Mouse (Mus musculus) fat pad, adult 2 months (tissue): Measurements from ENCODE around the gene Car3.
"Not testable (repeated sequence)": the region's sequence is repeated elsewhere in the genome, so short reads cannot be mapped to it uniquely, and the experiment has no call there.

ENCODE experiments used
- DNase-seq: peaks from one replicate; pipeline ENCODE4 v3.0.0-alpha.2; 2011; ENCODE audit warnings: low read depth, low spot score; ENCODE audit errors: extremely low read depth

Gene Car3

GRCm38 (mm10) chr3:14863022-14863711, at the start of gene Car3:
Gene Car3 (plus strand): TSS chr3:14863512.
- no peak for DNase-seq

GRCm38 (mm10) chr3:14815396-14815795, 47.9 kb upstream of the Car3 start:
- not testable (repeated sequence) for DNase-seq

GRCm38 (mm10) chr3:14819844-14820504, 43.3 kb upstream of the Car3 start:
- DNase-seq, result no peak

- no peak for DNase-seq
These were observed 34.4 kb upstream of the Car3 start for GRCm38 (mm10) chr3:14828896-14829295.

- DNase-seq, result no peak
These were observed 32.0 kb upstream of the Car3 start for GRCm38 (mm10) chr3:14831219-14831835.

DNA sequence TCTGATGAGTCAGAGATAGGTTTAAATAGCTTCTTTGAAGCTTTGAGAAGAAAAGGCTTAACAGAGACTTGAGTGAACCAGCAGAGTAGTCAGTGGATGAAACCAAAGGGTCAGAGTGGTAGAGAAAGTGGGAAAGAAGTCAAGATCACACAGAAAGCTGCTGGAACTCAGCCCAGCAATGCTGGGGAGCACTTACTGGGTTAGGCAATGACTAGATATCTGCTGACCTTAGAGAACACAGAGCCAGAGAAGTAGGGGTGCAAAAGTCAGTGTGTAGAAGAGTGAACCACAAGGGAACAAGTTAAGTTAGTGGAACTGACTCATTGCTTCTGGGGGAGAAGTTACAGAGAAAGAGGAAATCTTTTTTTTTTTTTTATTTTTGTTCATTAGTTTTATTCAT, 30.5 kb upstream of the Car3 start:
- DNase-seq, result no peak

DNA sequence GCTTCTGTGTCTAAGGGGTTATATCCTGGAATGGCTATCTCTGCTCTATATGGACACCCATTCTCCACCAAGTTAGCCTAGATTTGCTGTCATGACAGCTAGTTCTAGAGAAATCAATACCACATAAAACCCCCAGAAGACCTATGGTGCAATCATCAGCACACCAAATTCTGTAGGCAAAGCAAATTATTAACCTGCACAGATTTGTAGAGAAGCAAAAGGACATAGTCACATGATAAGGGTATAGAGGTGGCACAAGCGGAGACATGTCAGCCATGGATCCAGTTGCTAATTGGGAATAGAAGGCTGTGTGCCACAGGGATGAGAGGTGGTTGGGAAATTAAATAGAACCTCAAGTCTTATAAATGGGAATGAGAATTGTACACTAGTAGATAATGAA, 24.4 kb upstream of the Car3 start:
- no peak for DNase-seq

DNA sequence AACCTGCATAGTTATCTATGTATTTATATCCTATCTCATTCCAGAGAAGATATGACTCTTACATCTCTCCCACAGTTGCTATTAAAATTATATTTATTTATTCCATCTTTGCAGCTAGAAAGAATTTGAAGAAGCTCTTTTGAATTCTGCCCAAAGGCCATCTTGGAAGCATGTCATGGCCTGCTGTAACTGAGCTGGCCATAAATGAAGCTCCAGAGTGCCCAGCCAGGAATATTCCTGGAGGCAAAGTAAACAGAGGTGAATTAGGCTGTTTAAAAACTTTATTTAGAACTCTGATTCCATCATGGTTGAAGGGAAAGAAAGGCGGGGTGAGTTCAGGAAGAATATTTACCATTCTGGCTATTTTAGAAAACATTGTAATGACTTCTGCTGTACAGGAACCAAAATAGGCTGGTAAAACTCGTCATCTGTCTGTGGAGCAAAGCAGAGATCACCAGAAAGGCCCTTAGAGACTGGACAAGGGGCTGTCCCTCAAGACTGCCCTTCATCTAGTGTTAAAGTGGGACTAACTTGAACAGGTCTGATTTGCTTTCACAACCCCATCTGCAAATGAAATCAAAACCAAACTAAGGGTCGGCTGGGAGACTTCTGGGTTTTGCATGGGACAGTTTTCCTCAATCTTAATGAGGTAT, 23.7 kb upstream of the Car3 start:
- no peak for DNase-seq

DNA sequence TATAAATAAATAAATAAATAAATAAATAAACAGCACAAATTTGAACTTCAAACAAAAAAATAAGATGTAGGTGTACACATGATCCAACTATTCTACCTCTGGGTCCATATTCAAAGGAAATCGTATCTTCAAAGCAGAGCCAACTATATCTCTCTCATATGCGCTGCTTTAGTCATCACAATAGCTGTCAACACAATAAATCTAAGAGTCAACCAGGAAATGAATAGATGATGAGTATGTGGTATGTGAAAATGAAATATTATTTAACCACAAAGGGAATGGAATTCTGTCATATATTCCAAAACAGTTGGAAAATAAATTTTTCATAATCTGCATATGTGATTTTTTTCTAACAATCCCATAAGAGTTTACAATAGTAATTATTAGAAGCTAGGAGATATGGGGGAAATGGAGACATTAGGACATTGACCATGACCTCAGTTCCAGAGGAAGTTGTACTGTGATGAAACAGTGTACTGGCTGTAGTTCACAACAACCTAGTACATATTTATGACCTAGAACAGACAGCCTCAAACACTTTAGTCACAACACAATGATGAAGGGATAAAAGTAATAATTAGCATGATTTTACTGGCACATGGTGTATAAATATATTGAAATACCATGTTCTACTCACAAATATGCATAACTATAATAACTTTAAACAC, 14.6 kb upstream of the Car3 start:
- no peak for DNase-seq

- no peak for DNase-seq
These were observed 9.3 kb upstream of the Car3 start for GRCm38 (mm10) chr3:14853966-14854365.

DNA sequence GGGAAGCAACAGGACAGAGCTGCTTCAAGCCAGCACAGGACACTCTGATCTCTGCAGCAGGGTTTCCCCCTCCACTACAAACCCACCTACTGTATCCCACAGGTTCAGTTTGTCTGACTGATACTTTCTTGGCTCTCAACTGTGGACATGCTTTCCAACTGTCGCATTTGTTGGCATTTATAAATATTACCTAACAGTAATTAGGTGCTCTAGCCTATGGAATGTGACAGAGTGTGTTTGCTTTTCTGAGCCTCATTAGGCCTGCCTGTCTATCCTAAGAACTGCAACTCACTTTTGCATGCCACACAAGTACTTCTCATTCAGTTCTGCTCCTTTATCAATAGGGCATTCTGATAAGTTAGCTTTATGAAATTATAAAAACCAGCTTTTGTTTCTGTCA, 8.9 kb upstream of the Car3 start:
- DNase-seq, result no peak

DNA sequence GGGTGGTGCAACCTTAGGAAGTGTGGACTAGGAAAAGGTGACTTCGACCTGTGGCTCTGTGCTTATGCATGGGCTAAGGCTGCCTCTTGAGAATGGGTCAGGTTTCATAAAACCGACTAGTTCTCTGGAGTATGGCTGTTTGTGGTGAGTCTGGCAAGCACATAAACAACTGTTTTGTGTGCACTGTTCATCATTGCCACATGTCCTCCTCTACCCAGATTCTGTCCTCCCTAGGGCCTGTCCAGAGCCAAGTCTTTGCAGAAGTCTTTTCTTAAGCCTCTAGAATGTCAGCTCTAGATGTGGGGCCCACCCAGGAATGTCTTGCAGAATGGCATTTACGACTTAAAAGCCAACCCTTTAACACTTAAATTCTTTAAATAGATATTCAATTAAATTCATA, 5.4 kb upstream of the Car3 start:
- DNase-seq, result no peak

DNA sequence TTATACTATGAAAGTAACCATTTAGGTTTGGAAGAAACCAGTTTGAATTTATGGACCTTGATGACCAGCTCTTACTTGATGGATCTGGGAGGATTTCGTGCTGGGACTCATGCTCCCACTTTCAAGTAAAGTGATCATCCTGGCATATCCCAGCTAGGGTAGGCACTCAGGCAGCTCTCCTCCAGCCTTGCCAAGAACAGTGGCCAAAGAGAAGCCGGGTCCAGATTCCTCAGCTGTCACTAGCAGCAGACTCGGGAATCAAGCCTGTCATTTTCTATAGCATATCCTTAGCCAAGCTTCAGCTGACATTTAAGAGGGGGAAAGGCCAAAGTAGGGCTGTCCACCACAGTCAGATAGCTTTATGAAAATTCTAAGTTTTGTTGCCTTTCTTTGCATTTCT, 3.0 kb upstream of the Car3 start:
- DNase-seq, result no peak

DNA sequence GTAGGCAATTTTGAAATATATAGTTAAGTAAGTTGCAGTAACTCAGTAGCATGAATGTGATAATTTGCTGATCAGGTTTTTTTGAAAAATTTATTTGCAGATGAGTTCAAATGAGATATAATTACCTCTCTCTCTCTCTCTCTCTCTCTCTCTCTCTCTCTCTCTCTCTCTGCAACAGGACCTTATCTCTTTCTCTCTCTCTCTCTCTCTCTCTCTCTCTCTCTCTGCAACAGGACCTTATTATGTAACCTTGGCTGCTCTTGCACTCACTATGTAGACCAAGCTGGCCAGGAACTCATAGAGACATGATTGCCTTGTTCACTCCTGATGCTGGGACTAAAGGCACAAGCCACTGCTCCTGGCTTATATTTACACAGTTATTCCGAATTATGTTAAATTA, 2.1 kb upstream of the Car3 start:
- no peak for DNase-seq

GRCm38 (mm10) chr3:14861787-14862186, 1.5 kb upstream of the Car3 start:
- no peak for DNase-seq

DNA sequence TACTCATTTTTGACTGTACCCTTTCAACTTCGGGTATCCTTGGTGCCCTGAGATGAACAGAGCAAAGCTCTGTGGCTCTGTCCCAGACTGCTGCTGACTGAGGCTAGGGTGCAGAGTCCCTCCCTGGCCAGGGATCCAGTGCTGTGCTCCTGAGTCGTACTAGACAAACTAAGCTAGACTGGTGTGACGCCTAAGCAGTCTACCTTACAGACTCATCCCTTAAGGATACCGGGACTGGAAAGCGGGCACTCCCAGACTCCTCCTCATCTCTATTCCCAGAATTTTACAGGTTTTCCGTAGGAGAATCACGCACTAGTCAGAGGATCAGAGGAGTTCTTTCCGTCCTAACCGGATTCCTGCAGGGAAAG, 674 bp upstream of the Car3 start:
- no peak for DNase-seq

GRCm38 (mm10) chr3:14863922-14864321, 610 bp downstream of the Car3 start:
- no peak for DNase-seq

- DNase-seq, result no peak
These were observed 2.6 kb downstream of the Car3 start for GRCm38 (mm10) chr3:14865941-14866340.

DNA sequence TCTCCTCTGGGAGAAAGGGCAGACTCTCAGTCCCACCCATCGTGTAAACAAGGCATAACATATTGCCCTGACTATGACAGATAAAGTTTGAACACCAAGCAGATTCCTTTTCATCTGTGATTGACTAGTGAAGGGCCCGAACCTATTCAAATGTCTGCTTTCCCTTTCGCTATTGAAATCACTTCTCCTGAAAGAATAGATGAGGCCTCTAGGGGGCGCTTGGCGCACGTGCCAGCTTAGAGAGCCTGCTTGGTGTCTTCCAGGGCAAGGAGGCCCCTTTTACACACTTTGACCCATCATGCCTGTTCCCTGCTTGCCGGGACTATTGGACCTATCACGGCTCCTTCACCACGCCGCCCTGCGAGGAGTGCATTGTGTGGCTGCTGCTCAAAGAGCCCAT, 6.5 kb downstream of the Car3 start:
- no peak for DNase-seq

- DNase-seq, result no peak
These were observed 7.2 kb downstream of the Car3 start for GRCm38 (mm10) chr3:14870528-14870927.

DNA sequence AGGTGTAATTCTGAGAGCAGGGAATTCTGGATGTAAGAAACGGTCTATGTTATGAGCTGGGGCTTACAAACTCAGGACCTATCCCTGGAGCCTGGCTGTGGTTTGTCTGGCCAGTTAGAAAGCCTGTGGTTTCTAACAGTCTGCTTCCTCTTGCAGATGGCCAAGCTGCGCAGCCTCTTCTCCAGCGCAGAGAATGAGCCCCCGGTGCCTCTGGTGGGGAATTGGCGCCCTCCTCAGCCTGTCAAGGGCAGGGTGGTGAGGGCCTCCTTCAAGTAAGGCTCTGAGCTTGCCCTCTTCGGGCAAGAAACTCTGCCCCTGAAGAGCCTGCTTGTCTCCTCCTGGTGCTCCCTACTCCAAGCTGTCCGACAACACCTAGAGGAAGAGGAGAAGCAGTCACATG, 8.1 kb downstream of the Car3 start:
- no peak for DNase-seq
